Mouse (Mus musculus) cortical plate, adult 2 months (tissue): ENCODE measurements around the gene Lsm14b.

ENCODE experiments used
- CTCF ChIP-seq: fragments of 200-500 bp; IDR thresholded peaks from 2 replicates; pipeline ENCODE4 v1.5.1; 2011; ENCODE audit warnings: mild to moderate bottlenecking, control low read depth, low read length; ENCODE audit not compliant: insufficient read depth; ENCODE audit errors: extremely low read depth
- POLR2A ChIP-seq: fragments of 200-500 bp; IDR thresholded peaks from 2 replicates; pipeline ENCODE4 v1.6.1; 2011; ENCODE audit warnings: mild to moderate bottlenecking, low read length, control low read depth; ENCODE audit not compliant: insufficient read depth; ENCODE audit errors: extremely low read depth

DNA sequence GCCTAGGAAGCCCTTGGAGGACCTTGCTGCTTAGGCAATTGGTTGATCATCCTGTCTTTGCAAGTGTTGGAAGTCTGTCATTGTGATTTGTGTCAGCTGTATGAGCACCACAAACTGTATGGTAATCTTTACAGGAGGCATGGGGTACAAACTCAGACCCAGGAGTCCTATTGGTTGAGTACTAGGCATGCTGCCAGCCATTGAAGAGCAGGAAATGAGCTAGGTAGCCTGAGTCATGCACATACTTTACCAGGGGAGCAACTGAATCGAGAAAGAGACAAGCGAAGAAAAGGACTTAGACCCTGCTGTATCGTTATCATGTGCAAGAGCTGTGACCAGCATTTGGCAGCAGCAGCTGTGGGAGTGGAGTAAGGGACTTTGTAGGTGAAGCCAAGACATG lies 8.1 kb downstream of the Lsm14b start:
- TF ChIP-seq POLR2A (no peak), CTCF (no peak)
